Mouse (Mus musculus): ENCODE data around the gene Art1.

Gene Art1

GRCm38 (mm10) chr7:102109171-102109570 lies 7.6 kb downstream of the Art1 start, which contains the start of gene Art5:
TSS of gene Art5 (minus strand) at chr7:102109489.
- DNase-seq, result no peak

DNA sequence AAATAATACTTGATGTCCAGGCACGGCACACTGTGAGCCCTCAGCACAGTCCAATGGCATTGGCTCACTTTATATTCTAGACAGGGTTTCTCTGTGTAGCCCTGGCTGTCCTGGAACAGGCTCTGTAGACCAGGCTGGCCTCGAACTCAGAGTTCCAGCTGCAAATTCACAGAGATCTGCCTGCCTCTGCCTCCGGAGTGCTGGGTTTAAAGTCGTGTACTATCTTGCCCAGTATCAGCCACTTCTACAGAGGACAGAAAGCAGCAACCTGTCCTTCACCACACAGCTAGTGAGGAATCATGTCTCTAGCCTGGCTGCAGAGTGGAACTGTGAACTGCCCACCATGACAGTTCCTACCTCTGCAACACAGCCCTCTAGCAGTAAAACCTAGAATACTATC lies 8.2 kb downstream of the Art1 start:
- no peak for DNase-seq

GRCm38 (mm10) chr7:102113151-102113729 lies 11.7 kb downstream of the Art1 start:
- DNase-seq, result no peak

DNA sequence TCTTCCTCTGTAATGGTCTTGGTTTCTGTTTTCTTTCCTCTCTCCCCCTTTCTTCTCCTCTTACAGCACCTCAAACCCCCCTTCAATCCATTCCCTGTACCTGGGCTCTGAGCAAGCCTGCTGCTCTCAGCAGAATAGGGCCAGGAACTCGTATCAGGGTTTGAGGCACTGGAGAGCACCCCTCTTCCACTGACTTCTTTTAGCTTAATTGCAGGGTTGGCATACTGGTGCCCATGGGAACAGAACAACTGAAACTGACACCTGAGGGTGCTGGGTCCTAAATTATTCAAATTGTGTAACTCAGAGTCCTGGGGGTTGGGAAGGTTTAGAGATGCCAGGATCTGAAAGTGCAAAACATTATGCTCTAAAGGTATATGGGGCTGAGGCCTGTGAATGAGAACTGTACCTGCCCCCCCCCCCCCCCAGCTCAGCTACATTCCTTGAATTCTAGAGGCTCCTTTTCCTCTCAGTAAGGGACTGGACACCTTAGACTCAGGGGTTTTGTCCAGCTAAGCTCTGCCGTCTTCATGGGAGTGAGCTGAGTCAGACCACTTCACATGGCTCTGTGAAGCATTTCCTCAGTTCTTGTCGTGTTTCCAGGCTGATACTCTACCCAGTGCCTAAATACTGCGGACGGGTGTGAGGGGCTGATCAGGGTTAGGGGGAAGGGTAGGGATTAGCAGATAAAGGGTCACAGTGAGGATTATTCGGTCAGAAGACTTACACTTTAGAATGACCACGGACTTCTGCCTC lies 15.2 kb downstream of the Art1 start, which contains the start of gene Chrna10:
TSS of gene Chrna10 (minus strand) at position 250 of the 753 bp plus-strand sequence.
- no peak for DNase-seq

GRCm38 (mm10) chr7:102117382-102117781 lies 15.8 kb downstream of the Art1 start:
- DNase-seq, result no peak

DNA sequence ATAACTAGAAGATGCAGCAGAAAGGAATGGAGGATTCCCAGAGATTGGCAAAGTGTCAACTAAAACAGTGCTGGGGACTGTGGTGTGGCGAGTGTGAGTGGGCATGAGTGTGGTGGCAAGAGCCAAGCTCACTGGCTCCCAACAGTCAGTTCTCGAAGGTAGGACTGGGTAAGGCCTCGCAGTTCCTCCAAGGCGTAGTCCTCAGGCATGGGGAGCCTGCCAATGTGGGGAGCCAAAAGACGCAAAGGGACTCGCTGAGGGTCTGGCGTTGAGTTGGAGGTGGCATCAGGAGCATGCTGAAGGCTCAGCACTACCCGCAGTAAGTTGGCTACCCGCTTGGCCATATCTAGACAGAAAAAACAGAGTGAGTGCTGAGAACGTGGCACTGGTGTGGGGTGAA lies 18.8 kb downstream of the Art1 start:
- DNase-seq, result no peak

- DNase-seq, result no peak
Observed at GRCm38 (mm10) chr7:102132395-102132794, 30.9 kb downstream of the Art1 start.

DNA sequence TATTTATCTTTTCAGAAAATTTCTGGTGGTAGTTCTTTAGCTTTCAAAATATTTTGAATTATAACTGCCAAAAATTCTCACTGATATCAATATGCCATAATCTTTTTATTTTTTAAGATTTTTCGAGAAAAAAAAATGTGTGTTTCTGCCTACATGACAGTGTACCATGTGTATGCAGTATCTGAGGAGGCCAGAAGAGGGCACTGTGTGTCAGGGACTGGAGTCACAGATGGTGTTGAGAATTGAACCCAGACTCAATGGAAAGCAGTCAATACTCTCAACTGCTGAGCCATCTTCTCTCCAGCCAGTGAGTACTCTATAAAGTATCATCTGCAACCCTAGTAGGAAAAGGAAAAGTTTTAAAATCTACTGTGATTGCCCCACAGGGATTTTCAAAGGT lies 35.9 kb downstream of the Art1 start:
- DNase-seq, result peak in 1 of 2 experiments; percentile 51

GRCm38 (mm10) chr7:102137898-102138297 lies 36.4 kb downstream of the Art1 start:
- no peak for DNase-seq

- DNase-seq, result no peak
Observed at GRCm38 (mm10) chr7:102153691-102154090, 52.1 kb downstream of the Art1 start.
